Mouse (Mus musculus) brain, embryonic 14.5 days (tissue): ENCODE results near the gene Triobp.

ENCODE experiments used
- CTCF ChIP-seq: fragments of 200-500 bp; IDR thresholded peaks from 2 replicates; pipeline ENCODE4 v1.5.1; 2012; ENCODE audit warnings: inconsistent platforms, mild to moderate bottlenecking, moderate library complexity, borderline replicate concordance; ENCODE audit not compliant: insufficient read depth, insufficient read length; ENCODE audit errors: extremely low read depth
- POLR2A ChIP-seq: fragments of 200-500 bp; IDR thresholded peaks from 2 replicates; pipeline ENCODE4 v1.6.1; 2012; ENCODE audit warnings: mild to moderate bottlenecking, inconsistent platforms, borderline replicate concordance; ENCODE audit not compliant: poor library complexity, insufficient read depth, insufficient read length, severe bottlenecking; ENCODE audit errors: extremely low read depth

DNA sequence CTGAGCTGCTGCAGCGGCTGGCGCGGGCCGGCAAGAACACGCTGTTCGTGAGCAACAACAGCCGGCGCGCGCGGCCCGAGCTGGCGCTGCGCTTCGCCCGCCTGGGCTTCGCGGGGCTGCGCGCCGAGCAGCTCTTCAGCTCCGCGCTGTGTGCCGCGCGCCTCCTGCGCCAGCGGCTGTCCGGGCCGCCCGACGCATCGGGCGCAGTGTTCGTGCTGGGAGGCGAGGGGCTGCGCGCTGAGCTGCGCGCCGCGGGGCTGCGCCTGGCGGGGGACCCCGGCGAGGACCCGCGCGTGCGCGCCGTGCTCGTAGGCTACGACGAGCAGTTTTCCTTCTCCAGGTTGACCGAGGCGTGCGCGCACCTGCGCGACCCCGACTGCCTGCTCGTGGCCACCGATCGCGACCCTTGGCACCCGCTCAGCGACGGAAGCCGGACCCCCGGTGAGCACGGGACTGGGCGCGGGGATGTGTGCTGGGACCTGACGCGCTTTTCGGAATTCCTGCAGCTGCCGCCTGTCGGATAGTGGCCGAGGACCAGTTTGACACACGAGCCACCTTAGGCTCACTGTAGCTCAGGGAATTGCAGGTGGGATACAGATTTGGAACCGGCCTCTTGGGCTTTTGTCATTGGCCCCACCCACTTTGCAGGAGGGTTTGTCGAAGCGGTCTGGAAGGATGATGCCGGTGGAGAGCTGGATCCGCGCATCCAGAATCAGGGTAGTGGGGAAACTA is 33.3 kb upstream of the Triobp start:
- no peak for TF ChIP-seq POLR2A
- TF ChIP-seq CTCF = no peak
